Mouse (Mus musculus) cerebellum, adult 2 months (tissue): ENCODE measurements around the gene Nr2e3. TPM values are rescaled to one million over a fixed set of nuclear protein-coding genes. Genes with fewer than 3 reads are reported as not detected.

ENCODE experiments used
- DNase-seq, 2 experiments: peaks; one replicate each; pipeline ENCODE4 v3.0.0; 2021
- H3K27ac ChIP-seq: fragments of 200-500 bp; 2 replicates; pipeline ENCODE4 v1.5.1; 2012; ENCODE audit warnings: low read length, control low read depth, inconsistent platforms; ENCODE audit not compliant: insufficient read depth
- H3K27me3 ChIP-seq: fragments of 200-500 bp; 2 replicates; pipeline ENCODE4 v1.6.1; 2012; ENCODE audit warnings: inconsistent platforms, mild to moderate bottlenecking, low read length, moderate library complexity; ENCODE audit not compliant: control insufficient read depth, insufficient read depth
- H3K4me1 ChIP-seq: fragments of 200-500 bp; 2 replicates; pipeline ENCODE4 v1.6.1; 2011; ENCODE audit warnings: low read length; ENCODE audit not compliant: control insufficient read depth, insufficient read depth
- H3K4me3 ChIP-seq: fragments of 200-500 bp; replicated peaks from 2 replicates; pipeline ENCODE3; 2011; ENCODE audit warnings: mild to moderate bottlenecking, low read depth, low read length, control low read depth; ENCODE audit not compliant: insufficient read depth
- CTCF ChIP-seq: fragments of 200-500 bp; IDR thresholded peaks from 2 replicates; pipeline ENCODE4 v1.5.1; 2011; ENCODE audit warnings: low read depth, mild to moderate bottlenecking, control low read depth, low read length, moderate library complexity, borderline replicate concordance; ENCODE audit not compliant: insufficient read depth
- POLR2A ChIP-seq: fragments of 200-500 bp; IDR thresholded peaks from 2 replicates; pipeline ENCODE4 v1.6.1; 2011; ENCODE audit warnings: low read length, control low read depth, borderline replicate concordance; ENCODE audit not compliant: insufficient read depth
- WGBS: fragments of 180-500 bp; shearing (Covaris S2); methylation state at CpG from one replicate; pipeline ENCODE4 v1.1.7; 2018; 5-methylcytosine and 5-hydroxymethylcytosine counted together
- polyA plus RNA-seq: library from polyadenylated mRNA; depleted of rRNA; stranded (reverse); fragments of >200 nt; gene quantifications from 2 replicates; pipeline ENCODE4 v1.2.3, GENCODE M21; 2012

The Nr2e3 gene
- polyA plus RNA-seq, 1 experiment, result not detected

DNA sequence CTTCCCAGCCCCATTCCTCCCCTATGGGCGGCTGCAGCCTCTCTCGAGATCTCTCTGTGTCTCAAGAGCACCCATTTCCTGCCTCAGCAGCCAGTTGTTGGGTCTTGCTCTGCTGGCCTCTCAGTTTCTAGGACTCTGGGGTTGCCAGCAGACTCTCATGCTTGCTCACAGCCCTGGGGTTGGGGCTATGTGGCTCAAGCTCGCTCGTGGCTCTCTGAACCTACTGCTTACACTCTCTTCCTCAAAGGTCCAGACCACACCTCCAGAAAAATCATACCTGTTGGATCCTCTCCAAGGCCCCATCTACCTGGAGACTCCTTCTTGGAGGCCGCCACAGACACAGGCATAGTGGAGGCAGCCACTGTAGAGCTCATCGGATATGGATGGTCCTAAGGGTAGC lies 10.9 kb downstream of the Nr2e3 start:
- H3K27ac ChIP-seq, result no peak overlapping the region
- H3K4me3 ChIP-seq, result no peak overlapping the region
- H3K4me1 ChIP-seq, result peaks cover 14% of the 10 kb centered on the region
- H3K27me3 ChIP-seq, result no peaks in the 10 kb centered on the region
- DNase-seq, result no peak
- 97% methylated on average over 6 of the region's 6 CpGs for WGBS
- TF ChIP-seq POLR2A (no peak), CTCF (no peak)

DNA sequence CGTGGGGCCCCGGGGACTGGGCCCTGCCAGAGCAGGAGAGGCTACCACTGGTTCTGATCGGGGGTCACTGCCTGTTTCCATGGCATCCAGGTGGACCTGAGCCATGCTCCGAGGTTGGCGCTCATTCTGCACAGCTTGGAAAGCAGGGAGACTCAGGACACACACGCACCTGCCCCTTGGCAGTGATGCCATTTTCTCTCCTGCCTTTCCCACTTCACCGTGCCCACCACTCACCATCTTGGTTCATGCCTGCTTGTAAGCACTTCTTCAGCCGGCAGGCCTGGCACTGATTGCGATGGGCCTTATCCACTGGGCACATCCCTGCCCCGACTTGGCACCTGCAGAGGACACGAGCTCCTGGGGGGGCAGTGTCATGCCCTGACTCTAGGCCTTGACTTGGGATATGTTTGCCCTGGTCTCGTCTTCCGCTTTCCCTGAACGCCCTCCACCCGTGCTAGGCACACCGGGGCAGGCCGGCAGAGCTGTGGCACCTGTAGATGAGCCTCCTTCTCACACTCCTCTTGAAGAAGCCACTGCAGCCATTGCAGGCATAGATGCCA lies 11.7 kb downstream of the Nr2e3 start:
- TF ChIP-seq POLR2A, result no peak
- TF ChIP-seq CTCF, result no peak
- H3K27me3 ChIP-seq, result no peaks in the 10 kb centered on the region
- no peak for DNase-seq
- 45% methylated on average over 17 of the region's 17 CpGs for WGBS
- peaks cover 14% of the 10 kb centered on the region for H3K4me1 ChIP-seq
- no peak overlapping the region for H3K27ac ChIP-seq
- no peak overlapping the region for H3K4me3 ChIP-seq

DNA sequence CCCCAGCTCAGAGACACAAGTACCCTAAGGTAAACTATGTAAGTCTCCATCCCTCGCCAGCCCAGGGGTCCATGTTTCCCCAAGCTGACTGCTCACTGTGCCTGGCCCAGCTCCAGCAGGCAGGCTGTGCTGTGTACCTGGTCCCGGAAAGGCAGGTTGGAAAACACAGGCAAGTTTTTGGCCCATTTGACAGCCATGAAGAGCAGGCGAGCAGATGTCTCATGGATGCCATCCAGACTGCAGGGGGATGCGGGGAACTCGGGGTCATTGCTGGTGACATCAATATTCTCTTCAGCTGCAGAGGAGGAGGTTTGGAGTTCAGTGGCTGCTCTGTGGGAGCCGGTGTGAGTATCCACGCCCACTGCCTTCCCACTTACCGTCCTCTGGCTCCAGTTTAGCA lies 12.2 kb downstream of the Nr2e3 start:
- WGBS, result 19% methylated on average over 8 of the region's 8 CpGs
- TF ChIP-seq CTCF, result no peak
- no peak for TF ChIP-seq POLR2A
- DNase-seq, result no peak
- Histone ChIP-seq H3K27me3 (no peaks in the 10 kb centered on the region), H3K27ac (no peak overlapping the region), H3K4me1 (peaks cover 14% of the 10 kb centered on the region), H3K4me3 (no peak overlapping the region)

DNA sequence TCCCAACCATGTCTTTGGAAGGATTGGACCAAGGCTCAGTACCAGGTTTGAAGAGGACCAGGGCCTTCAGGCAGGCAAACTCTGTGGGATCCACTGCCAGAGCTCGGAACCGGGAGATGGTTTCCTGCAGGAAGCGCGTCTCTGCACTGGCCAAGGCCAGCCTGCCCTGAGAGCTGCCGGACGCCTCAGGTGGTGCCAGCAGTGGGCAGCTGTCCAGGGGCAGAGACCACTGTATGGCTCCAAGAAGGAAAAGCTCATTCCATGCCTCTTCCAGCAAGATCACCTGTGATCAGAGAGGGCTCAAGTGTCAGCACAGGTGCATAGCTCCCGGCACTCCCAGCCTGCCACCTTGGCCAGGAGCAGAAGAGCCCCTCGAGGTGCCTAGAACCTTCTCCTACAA lies 13.2 kb downstream of the Nr2e3 start:
- 60% methylated on average over 8 of the region's 8 CpGs for WGBS
- TF ChIP-seq POLR2A, result no peak
- TF ChIP-seq CTCF, result no peak
- H3K27ac ChIP-seq, result no peak overlapping the region
- no peak overlapping the region for H3K4me3 ChIP-seq
- H3K4me1 ChIP-seq, result peaks cover 14% of the 10 kb centered on the region
- H3K27me3 ChIP-seq, result no peaks in the 10 kb centered on the region
- no peak for DNase-seq

DNA sequence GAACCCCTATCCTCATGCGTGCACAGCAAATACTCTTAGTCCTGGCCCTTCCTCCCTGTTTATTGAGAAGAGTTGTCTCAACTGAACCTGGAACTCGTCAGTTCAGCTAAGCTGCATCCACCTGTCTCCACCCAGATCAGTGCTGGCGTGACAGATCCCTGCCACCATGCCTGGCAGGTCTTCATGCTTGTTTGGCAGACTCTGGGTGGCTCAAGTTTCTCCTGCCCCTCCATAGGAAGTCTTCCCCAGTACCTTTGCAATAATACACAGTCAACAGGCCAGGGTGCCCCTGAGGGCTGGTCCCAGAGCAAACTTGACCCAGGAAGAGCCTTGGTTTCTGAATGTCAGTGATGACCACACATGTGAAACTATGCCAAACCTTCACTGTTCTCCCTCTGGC lies 15.2 kb downstream of the Nr2e3 start:
- TF ChIP-seq CTCF (no peak), POLR2A (no peak)
- Histone ChIP-seq H3K27me3 (no peaks in the 10 kb centered on the region), H3K27ac (no peak overlapping the region), H3K4me3 (no peak overlapping the region), H3K4me1 (peaks cover 14% of the 10 kb centered on the region)
- DNase-seq, result no peak
- WGBS, result 79% methylated on average over 3 of the region's 3 CpGs

DNA sequence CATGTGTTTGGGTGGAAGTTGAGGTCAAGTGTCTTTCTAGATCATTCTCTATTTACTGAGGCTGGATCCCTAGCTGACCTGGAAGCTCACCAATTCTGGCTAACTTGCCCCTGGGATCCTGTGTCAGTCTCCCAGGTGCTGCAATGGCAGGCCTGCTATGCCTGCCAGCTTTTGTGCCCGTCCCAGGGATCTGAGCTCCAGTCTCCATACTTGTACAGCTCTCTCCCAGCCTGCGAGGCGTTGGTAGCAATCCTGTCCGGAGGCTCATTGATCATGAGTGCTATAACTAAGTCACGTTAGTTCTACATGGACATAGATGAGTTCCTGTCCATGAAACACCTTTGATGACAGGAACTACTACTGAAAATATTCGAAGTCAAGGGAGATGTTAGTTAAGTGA lies 16.6 kb downstream of the Nr2e3 start:
- Histone ChIP-seq H3K4me3 (no peak overlapping the region), H3K4me1 (peaks cover 10% of the 10 kb centered on the region), H3K27ac (no peak overlapping the region), H3K27me3 (no peaks in the 10 kb centered on the region)
- no peak for DNase-seq
- TF ChIP-seq CTCF (no peak), POLR2A (no peak)
- WGBS, result 91% methylated on average over 6 of the region's 6 CpGs

DNA sequence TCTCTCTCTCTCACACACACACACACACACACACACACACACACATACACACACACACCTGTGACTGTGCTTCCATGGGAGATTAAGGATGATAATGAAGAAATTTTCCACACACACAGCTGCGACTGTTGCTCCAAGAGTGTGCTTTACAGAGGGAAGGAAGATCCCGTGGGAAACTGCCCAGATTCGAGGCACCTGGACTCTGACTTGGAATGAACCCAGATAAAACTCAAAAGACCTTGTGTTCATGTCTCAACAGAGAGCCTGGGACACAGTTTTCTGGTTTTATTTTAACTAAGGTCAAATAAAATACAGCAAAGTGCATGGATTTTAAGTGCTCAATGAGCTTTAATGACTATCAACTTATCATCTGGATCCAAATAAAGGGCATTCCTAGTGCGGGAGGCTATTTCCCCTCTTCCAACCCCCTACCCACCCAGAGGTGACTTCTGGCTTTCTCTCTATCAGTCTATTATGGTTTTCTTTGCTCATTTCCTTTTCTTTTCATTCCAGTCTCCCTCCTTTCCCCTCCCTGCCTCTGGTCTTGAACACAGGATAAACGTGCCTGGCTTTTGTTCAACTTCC lies 17.9 kb downstream of the Nr2e3 start:
- Histone ChIP-seq H3K4me3 (no peak overlapping the region), H3K27ac (no peak overlapping the region), H3K4me1 (no peaks in the 10 kb centered on the region), H3K27me3 (no peaks in the 10 kb centered on the region)
- 57% methylated on average over 5 of the region's 5 CpGs for WGBS
- no peak for TF ChIP-seq CTCF
- TF ChIP-seq POLR2A, result no peak
- DNase-seq, result no peak

DNA sequence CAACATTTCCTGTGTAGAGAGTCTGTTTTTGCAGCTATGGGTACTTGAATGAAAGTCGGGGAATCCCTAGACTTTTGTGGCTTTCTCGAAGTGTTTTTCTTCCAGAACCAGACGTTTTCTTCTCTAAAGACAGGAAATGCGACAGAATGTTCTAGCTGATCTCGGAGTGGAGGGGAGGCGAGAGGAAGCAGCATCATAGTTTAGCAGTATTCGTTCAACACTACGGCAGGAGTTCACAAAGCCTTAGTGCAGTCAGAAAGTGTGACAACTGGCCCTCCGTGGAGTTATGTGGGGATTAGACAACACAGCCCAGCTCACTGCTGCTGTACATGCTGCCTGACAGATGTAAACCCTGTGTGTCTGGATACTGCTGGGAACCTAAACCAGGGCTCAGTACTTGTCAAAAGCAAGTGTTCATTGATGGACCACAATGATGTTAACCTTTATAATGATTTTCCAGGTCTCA lies 18.5 kb downstream of the Nr2e3 start:
- TF ChIP-seq CTCF, result no peak
- no peak for TF ChIP-seq POLR2A
- Histone ChIP-seq H3K4me3 (no peak overlapping the region), H3K27ac (no peak overlapping the region), H3K27me3 (no peaks in the 10 kb centered on the region), H3K4me1 (no peaks in the 10 kb centered on the region)
- no peak for DNase-seq
- WGBS, result 84% methylated on average over 9 of the region's 9 CpGs
